Mouse (Mus musculus) CH12.LX (cell line): ENCODE measurements around the gene Fam217a.
A peak's percentile ranks its signal among the peaks of the same experiment; 100 is the strongest.

Experiments
- CHD2 ChIP-seq: IDR thresholded peaks from 2 replicates; pipeline ENCODE4 v1.6.1; 2011; ENCODE audit warnings: low read length, improper control_type of control experiment
- CTCF ChIP-seq, 2 experiments: IDR thresholded peaks in 1 of 2; conservative IDR thresholded peaks in 1 of 2; 2 replicates each; pipeline ENCODE4 v1.5.1; 2011 to 2012; ENCODE audit warnings: low read depth in 2 of 2, low read length in 2 of 2, improper control_type of control experiment in 1 of 2, inconsistent platforms in 1 of 2, mild to moderate bottlenecking in 1 of 2, moderate library complexity in 1 of 2
- MAX ChIP-seq: IDR thresholded peaks from 2 replicates; pipeline ENCODE4 v1.6.1; 2011; ENCODE audit warnings: low read length, improper control_type of control experiment
- POLR2A ChIP-seq: IDR thresholded peaks from 2 replicates; pipeline ENCODE4 v1.6.1; 2011; ENCODE audit warnings: low read depth, mild to moderate bottlenecking, improper control_type of control experiment, low read length
- RAD21 ChIP-seq: IDR thresholded peaks from 2 replicates; pipeline ENCODE4 v1.6.1; 2011; ENCODE audit warnings: low read depth, mild to moderate bottlenecking, low read length, improper control_type of control experiment, moderate library complexity
- TCF12 ChIP-seq: IDR thresholded peaks from 2 replicates; pipeline ENCODE4 v1.6.1; 2014; ENCODE audit warnings: low read depth, mild to moderate bottlenecking, inconsistent platforms, low read length, improper control_type of control experiment
- UBTF ChIP-seq: IDR thresholded peaks from 2 replicates; pipeline ENCODE4 v1.6.1; 2012; ENCODE audit warnings: low read depth, mild to moderate bottlenecking, inconsistent platforms, low read length, improper control_type of control experiment, moderate library complexity
- USF1 ChIP-seq: IDR thresholded peaks from 2 replicates; pipeline ENCODE4 v1.6.1; 2014; ENCODE audit warnings: low read depth, mild to moderate bottlenecking, inconsistent platforms, low read length, improper control_type of control experiment
- ZC3H11A ChIP-seq: IDR thresholded peaks from 2 replicates; pipeline ENCODE4 v1.6.1; 2012; ENCODE audit warnings: low read depth, mild to moderate bottlenecking, inconsistent platforms, low read length, improper control_type of control experiment

DNA sequence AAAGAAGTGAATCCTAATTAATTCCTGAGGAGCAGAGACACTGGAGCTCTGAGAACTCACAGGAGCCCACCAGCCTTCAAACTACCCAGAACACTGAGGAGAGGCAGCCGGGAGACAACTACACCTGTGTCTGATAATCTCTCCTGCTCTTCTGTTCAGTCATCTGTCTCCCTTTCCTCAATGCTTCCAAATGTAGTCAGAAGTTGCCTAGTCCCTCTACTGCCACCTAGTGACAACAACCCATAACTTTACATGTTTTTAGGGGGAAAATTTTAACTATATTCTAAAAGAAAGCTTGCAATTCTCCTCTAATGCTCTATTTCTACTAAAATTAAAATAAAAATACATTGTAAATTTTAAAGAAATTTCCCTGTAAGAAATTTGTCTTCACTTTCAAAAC, 49.0 kb upstream of the Fam217a start:
- TF ChIP-seq CHD2 (no peak), CTCF (conservative IDR thresholded peaks at IDR 0.05 in 1 of 2, IDR thresholded peaks at IDR 0.05 in 1 of 2; ENCODE audit: low read depth in 2 of 2, low read length in 2 of 2) (peak; percentile 63 to 76), POLR2A (no peak), RAD21 (peak; percentile 57), TCF12 (no peak), UBTF (no peak), USF1 (no peak), MAX (no peak), ZC3H11A (no peak)
